Mouse (Mus musculus) kidney, adult 11 months (tissue): Measurements from ENCODE around the gene Rassf3.
A peak's percentile ranks its signal among the peaks of the same experiment; 100 is the strongest.

Experiments
- DNase-seq: peaks from one replicate; pipeline ENCODE4 v3.0.0; 2022

Gene Rassf3

GRCm38 (mm10) chr10:121459124-121459853 is 16.9 kb downstream of the Rassf3 start:
- no peak for DNase-seq

- DNase-seq: no peak
Measured at GRCm38 (mm10) chr10:121458408-121458807, 17.7 kb downstream of the Rassf3 start.

- no peak for DNase-seq
Measured at GRCm38 (mm10) chr10:121457381-121457780, 18.8 kb downstream of the Rassf3 start.

- DNase-seq: no peak
Measured at GRCm38 (mm10) chr10:121455517-121455916, 20.6 kb downstream of the Rassf3 start.

- DNase-seq: no peak
Measured at GRCm38 (mm10) chr10:121454708-121455475, 21.3 kb downstream of the Rassf3 start.

- no peak for DNase-seq
Measured at GRCm38 (mm10) chr10:121454033-121454432, 22.1 kb downstream of the Rassf3 start.

- DNase-seq: no peak
Measured at GRCm38 (mm10) chr10:121445808-121446207, 30.3 kb downstream of the Rassf3 start.

GRCm38 (mm10) chr10:121444198-121444597 is 31.9 kb downstream of the Rassf3 start:
- DNase-seq: no peak

GRCm38 (mm10) chr10:121443791-121444190 is 32.4 kb downstream of the Rassf3 start:
- no peak for DNase-seq

GRCm38 (mm10) chr10:121439310-121439731 is 36.8 kb downstream of the Rassf3 start:
- no peak for DNase-seq

- DNase-seq: no peak
Measured at GRCm38 (mm10) chr10:121438109-121438508, 38.0 kb downstream of the Rassf3 start.

- DNase-seq: no peak
Measured at GRCm38 (mm10) chr10:121436693-121437092, 39.5 kb downstream of the Rassf3 start.

GRCm38 (mm10) chr10:121436258-121436645 is 39.9 kb downstream of the Rassf3 start:
- no peak for DNase-seq

- DNase-seq: peak; percentile 67
Measured at GRCm38 (mm10) chr10:121435546-121436257, 40.4 kb downstream of the Rassf3 start.

- no peak for DNase-seq
Measured at GRCm38 (mm10) chr10:121434441-121435103, 41.6 kb downstream of the Rassf3 start.

- no peak for DNase-seq
Measured at GRCm38 (mm10) chr10:121432635-121433280, 43.4 kb downstream of the Rassf3 start.

- no peak for DNase-seq
Measured at GRCm38 (mm10) chr10:121432041-121432634, 44.0 kb downstream of the Rassf3 start.

GRCm38 (mm10) chr10:121430764-121431540 is 45.2 kb downstream of the Rassf3 start:
- no peak for DNase-seq

- no peak for DNase-seq
Measured at GRCm38 (mm10) chr10:121429981-121430682, 46.0 kb downstream of the Rassf3 start.

GRCm38 (mm10) chr10:121429581-121429980 is 46.6 kb downstream of the Rassf3 start:
- no peak for DNase-seq

GRCm38 (mm10) chr10:121429089-121429488 is 47.1 kb downstream of the Rassf3 start:
- DNase-seq: peak; percentile 65
